Mouse (Mus musculus): ENCODE data around the gene Kdsr. TPM values are rescaled to one million over a fixed set of nuclear protein-coding genes. Genes with fewer than 3 reads are reported as not detected.

Gene Kdsr
- total RNA-seq, 4 experiments from 2014 or later = 2.6 to 4.6 (median 4.0) TPM

- DNase-seq (ENCODE audit: low spot score in 2 of 2) = no peak
Measured at GRCm38 (mm10) chr1:106695649-106696048, 63.9 kb downstream of the Kdsr start.

- no peak for DNase-seq (ENCODE audit: low spot score in 2 of 2)
Measured at GRCm38 (mm10) chr1:106694316-106694715, 65.2 kb downstream of the Kdsr start.

- DNase-seq (ENCODE audit: low spot score in 2 of 2) = no peak
Measured at GRCm38 (mm10) chr1:106692599-106692998, 66.9 kb downstream of the Kdsr start.

- DNase-seq (ENCODE audit: low spot score in 2 of 2) = no peak
Measured at GRCm38 (mm10) chr1:106690887-106691286, 68.6 kb downstream of the Kdsr start.

- no peak for DNase-seq (ENCODE audit: low spot score in 2 of 2)
Measured at GRCm38 (mm10) chr1:106688161-106688516, 71.4 kb downstream of the Kdsr start.

- no peak for DNase-seq (ENCODE audit: low spot score in 2 of 2)
Measured at GRCm38 (mm10) chr1:106687435-106688160, 71.9 kb downstream of the Kdsr start.

- DNase-seq (ENCODE audit: low spot score in 2 of 2) = no peak
Measured at GRCm38 (mm10) chr1:106685702-106686101, 73.8 kb downstream of the Kdsr start.

- no peak for DNase-seq (ENCODE audit: low spot score in 2 of 2)
Measured at GRCm38 (mm10) chr1:106684546-106684945, 75.0 kb downstream of the Kdsr start.

- DNase-seq (ENCODE audit: low spot score in 2 of 2) = no peak
Measured at GRCm38 (mm10) chr1:106682829-106683228, 76.7 kb downstream of the Kdsr start.

GRCm38 (mm10) chr1:106679800-106680515 lies 79.6 kb downstream of the Kdsr start:
- no peak for DNase-seq (ENCODE audit: low spot score in 2 of 2)

GRCm38 (mm10) chr1:106678060-106678478 lies 81.5 kb downstream of the Kdsr start:
- no peak for DNase-seq (ENCODE audit: low spot score in 2 of 2)

Other genes with a start within 250 kb of the Kdsr start
- gene Bcl2, start 45.5 kb downstream of the Kdsr start, total RNA-seq (2022) = 1 to 10 TPM; 1.6 to 2.1 (median 1.7) TPM
- 10 to 100 TPM; 14.3 to 22.0 (median 17.3) TPM for gene Vps4b, start 37.0 kb upstream of the Kdsr start, total RNA-seq (2022)
- not detected for gene Serpinb5, start 101.4 kb upstream of the Kdsr start, total RNA-seq (2022)
- gene Serpinb12, start 174.7 kb upstream of the Kdsr start, total RNA-seq (2022) = not detected
- gene Serpinb13, start 221.3 kb upstream of the Kdsr start, total RNA-seq (2022) = not detected